Comparison of ENCODE assay signal across 12 mouse cellular contexts in genomic region chr6:145307237-145307636, GRCm38 (mm10). TPM values are rescaled to one million over a fixed set of nuclear protein-coding genes. Genes with fewer than 3 reads are reported as not detected.
DNase-seq lines count a peak whose midpoint lies in the region; ATAC-seq and TF ChIP-seq lines count a peak whose summit lies in the region.
"Had no signal": no experiment of that assay in that cellular context is flagged by ENCODE, and none has a peak within 500 bp of the region (broad histone marks: within the 10 kb centered on the region; RNA-seq: fewer than 3 reads in every experiment).

No protein-coding gene starts in this region.

- no peaks in the 10 kb centered on the region for H3K9me3 ChIP-seq in liver, embryonic 12.5 days (replicated peaks)
- H3K9me3 ChIP-seq: heart, embryonic 15.5 days; limb, embryonic 15.5 days had no signal

- intact Hi-C loops in left cerebral cortex, postnatal 36 days (cut with DNase I): loop anchor here (5.0 kb wide), 2 partner anchors 35 to 55 kb away; partner anchors contain the start of gene Kras

- no peak for TF ChIP-seq POLR2A in myocyte (IDR thresholded peaks at IDR 0.05; ENCODE audit: insufficient read length, low read depth)

- no peak overlapping the region for H3ac ChIP-seq in myocyte (ENCODE audit: control insufficient read depth, insufficient read length)

- ATAC-seq in liver, embryonic 12.5 days: 0 out of 2 replicates have a peak, but pooled peaks have one; percentile 24

- peak overlapping the region; percentile 33 for H3K27ac ChIP-seq in liver, embryonic 12.5 days
- H3K27ac ChIP-seq: heart, embryonic 15.5 days; limb, embryonic 15.5 days had no signal

- no peaks in the 10 kb centered on the region for H3K27me3 ChIP-seq in liver, embryonic 12.5 days (replicated peaks)
- no peaks in the 10 kb centered on the region for H3K27me3 ChIP-seq in myocyte (ENCODE audit: control insufficient read depth, insufficient read depth, insufficient read length)
- H3K27me3 ChIP-seq: limb, embryonic 15.5 days had no signal

- H3K4me3 ChIP-seq in liver, embryonic 12.5 days: no peak overlapping the region
- H3K4me3 ChIP-seq in myocyte: no peak overlapping the region
- H3K4me3 ChIP-seq: heart, embryonic 15.5 days; limb, embryonic 15.5 days had no signal

- no peaks in the 10 kb centered on the region for H3K79me2 ChIP-seq in myocyte (ENCODE audit: control insufficient read depth, insufficient read depth)

- no peak overlapping the region for H3K9ac ChIP-seq in liver, embryonic 12.5 days
- H3K9ac ChIP-seq: heart, embryonic 15.5 days; limb, embryonic 15.5 days had no signal

- peaks cover 4% of the 10 kb centered on the region; the same call in 1 of the 2 replicates for H3K36me3 ChIP-seq in liver, embryonic 12.5 days
- H3K36me3 ChIP-seq in myocyte (ENCODE audit: control insufficient read depth, insufficient read depth): no peaks in the 10 kb centered on the region
- H3K36me3 ChIP-seq: heart, embryonic 15.5 days; limb, embryonic 15.5 days had no signal

- peak; percentile 31 for DNase-seq in heart, adult 8-10 months (ENCODE audit: low spot score)
- DNase-seq in heart, postnatal 4 days: no peak
- DNase-seq in CD4-positive helper T cell, adult 2 months (ENCODE audit: low read depth, low spot score): peak; percentile 10
- no peak for DNase-seq in yolk sac, embryonic 10.5 days (ENCODE audit: low spot score)
- DNase-seq in kidney, adult 18-20 months: no peak
- DNase-seq in left cerebral cortex, postnatal 36 days (ENCODE audit: low spot score in 2 of 2): no peak
- DNase-seq: cerebellum, adult 9-11 months; kidney, postnatal 25 days had no signal

- 0 out of 2 replicates have a peak overlapping the region, but pooled peaks have one; percentile 22 for H3K4me2 ChIP-seq in liver, embryonic 12.5 days
- peak overlapping the region; percentile 67 for H3K4me2 ChIP-seq in myocyte (ENCODE audit: low read depth)
- H3K4me2 ChIP-seq: heart, embryonic 15.5 days; limb, embryonic 15.5 days had no signal

- H3K4me1 ChIP-seq in liver, embryonic 12.5 days: peaks cover 45% of the 10 kb centered on the region

- 52% methylated on average over 8 of the region's 8 CpGs for WGBS in liver, embryonic 12.5 days (ENCODE audit: insufficient replicate concordance)

TF ChIP-seq in myocyte, 11 proteins besides CTCF, POLR2A, EP300 and RAD21:
- TF ChIP-seq TCF3 (IDR thresholded peaks at IDR 0.05; ENCODE audit: insufficient read length, low read depth): no peak
- no peak for TF ChIP-seq MYOG (IDR thresholded peaks at IDR 0.05; ENCODE audit: control insufficient read depth in 1 of 3, insufficient read depth in 1 of 3, insufficient read length in 2 of 3, low read depth in 2 of 3)

RNA-seq across cellular contexts. Expression of gene Kras, which starts 57.2 kb away (rescaled TPM):
- total RNA-seq in heart, adult 8-10 months (2022): 10 to 100 TPM; 25.1 to 35.9 (median 30.6) TPM
- total RNA-seq in heart, postnatal 4 days (2021): 10 to 100 TPM; 49.2 to 50.5 TPM
- 74.5 and 75.9 TPM in 2 replicates for polyA plus RNA-seq in liver, embryonic 12.5 days (2016; fragmentation: Nextera tagmentation; extraction: Ambion mirVana)
- 15.8 TPM for polyA plus RNA-seq in myocyte (2012; fragmentation: generic; extraction: Trizol)
- 10 to 100 TPM; 78.2 to 89.0 TPM for total RNA-seq in left cerebral cortex, postnatal 36 days (2021)

Comparison
In these comparisons a context has a peak if more than half of its experiments do, and no peak if none do; other contexts are left out.
1. DNase-seq: peak in heart, adult 8-10 months (single experiment) and CD4-positive helper T cell, adult 2 months (single experiment); none in heart, postnatal 4 days (single experiment), yolk sac, embryonic 10.5 days (single experiment), kidney, adult 18-20 months (single experiment) and left cerebral cortex, postnatal 36 days (0 of 2).